In genomic region chr16:87454419-87455179, GRCm38 (mm10) we compare ENCODE assay signal across 8 mouse cellular contexts. TPM values are rescaled to one million over a fixed set of nuclear protein-coding genes. Genes with fewer than 3 reads are reported as not detected.
DNase-seq lines count a peak whose midpoint lies in the region; ATAC-seq lines count a peak whose summit lies in the region.

Usp16 (plus strand) TSS chr16:87454703.

- peak; percentile 94 for DNase-seq in CD4-positive helper T cell, adult 2 months (ENCODE audit: low read depth, low spot score)
- peak; percentile 40 for DNase-seq in fat pad, adult 2 months (ENCODE audit: extremely low read depth, low read depth, low spot score)
- peak; percentile 95 for DNase-seq in kidney, postnatal 10 days
- peak; percentile 82 to 89 for DNase-seq in natural killer cell, adult 2 months (ENCODE audit: low spot score in 2 of 2)

- 9% methylated on average over 45 of the region's 45 CpGs for whole genome bisulfite sequencing in heart, embryonic 13.5 days
- 11% methylated on average over 45 of the region's 45 CpGs for WGBS in liver, embryonic 12.5 days (ENCODE audit: insufficient replicate concordance)
- WGBS in stomach, embryonic 15.5 days = 10% methylated on average over 45 of the region's 45 CpGs

- H3K27me3 ChIP-seq in heart, embryonic 13.5 days (replicated peaks) = no peaks in the 10 kb centered on the region
- no peaks in the 10 kb centered on the region for H3K27me3 ChIP-seq in liver, embryonic 12.5 days (replicated peaks)
- H3K27me3 ChIP-seq in stomach, embryonic 15.5 days (replicated peaks) = no peaks in the 10 kb centered on the region

- peaks cover 6% of the 10 kb centered on the region for H3K4me1 ChIP-seq in brown adipose tissue, adult 24 weeks (ENCODE audit: control insufficient read depth, insufficient read depth, insufficient read length, low read length)
- peaks cover 20% of the 10 kb centered on the region for H3K4me1 ChIP-seq in heart, embryonic 13.5 days
- peaks cover 30% of the 10 kb centered on the region for H3K4me1 ChIP-seq in liver, embryonic 12.5 days
- H3K4me1 ChIP-seq in stomach, embryonic 15.5 days = peaks cover 7% of the 10 kb centered on the region

- H3K36me3 ChIP-seq in heart, embryonic 13.5 days = peaks cover 13% of the 10 kb centered on the region
- H3K36me3 ChIP-seq in liver, embryonic 12.5 days = peaks cover 14% of the 10 kb centered on the region
- H3K36me3 ChIP-seq in stomach, embryonic 15.5 days = no peaks in the 10 kb centered on the region

- peak within 1 kb of the TSS; percentile 89 for H3K4me3 ChIP-seq in brown adipose tissue, adult 24 weeks (ENCODE audit: insufficient read depth, low read depth, low read length)
- peak within 1 kb of the TSS; percentile 89 for H3K4me3 ChIP-seq in heart, embryonic 13.5 days
- peak within 1 kb of the TSS; percentile 91 for H3K4me3 ChIP-seq in liver, embryonic 12.5 days
- H3K4me3 ChIP-seq in stomach, embryonic 15.5 days (replicated peaks) = peak within 1 kb of the TSS; percentile 93

- peak; percentile 92 for ATAC-seq in heart, embryonic 13.5 days (ENCODE audit: extremely low read depth, insufficient number of reproducible peaks, low FRiP score, low TSS enrichment)
- peak; percentile 95 for ATAC-seq in liver, embryonic 12.5 days
- ATAC-seq in stomach, embryonic 15.5 days (ENCODE audit: insufficient read depth, low FRiP score, low read depth) = peak; percentile 95

- H3K27ac ChIP-seq in brown adipose tissue, adult 24 weeks (replicated peaks; ENCODE audit: low read depth, low read length) = peak within 1 kb of the TSS; percentile 80
- peak within 1 kb of the TSS; percentile 85 for H3K27ac ChIP-seq in heart, embryonic 13.5 days (replicated peaks)
- H3K27ac ChIP-seq in liver, embryonic 12.5 days = peak within 1 kb of the TSS; percentile 82
- H3K27ac ChIP-seq in stomach, embryonic 15.5 days = peak within 1 kb of the TSS; percentile 69

- H3K9ac ChIP-seq in heart, embryonic 13.5 days = peak within 1 kb of the TSS; percentile 95
- H3K9ac ChIP-seq in liver, embryonic 12.5 days = peak within 1 kb of the TSS; percentile 93
- peak within 1 kb of the TSS; percentile 80 for H3K9ac ChIP-seq in stomach, embryonic 15.5 days

- no peaks in the 10 kb centered on the region for H3K9me3 ChIP-seq in heart, embryonic 13.5 days
- no peaks in the 10 kb centered on the region for H3K9me3 ChIP-seq in liver, embryonic 12.5 days (replicated peaks)
- no peaks in the 10 kb centered on the region for H3K9me3 ChIP-seq in stomach, embryonic 15.5 days

- H3K4me2 ChIP-seq in heart, embryonic 13.5 days = peak within 1 kb of the TSS; percentile 95
- H3K4me2 ChIP-seq in liver, embryonic 12.5 days = peak within 1 kb of the TSS; percentile 95
- H3K4me2 ChIP-seq in stomach, embryonic 15.5 days = peak within 1 kb of the TSS; percentile 74

RNA-seq across cellular contexts. Expression of gene Usp16, which starts in this region (rescaled TPM):
- polyA plus RNA-seq in brown adipose tissue, adult 24 weeks (2012; ENCODE audit: insufficient read depth, insufficient read length, missing spikeins) = 50.5 and 78.3 TPM in 2 replicates
- polyA plus RNA-seq in heart, embryonic 13.5 days (2015; fragmentation: Nextera tagmentation; extraction: Ambion mirVana) = 30.2 and 37.1 TPM in 2 replicates
- polyA plus RNA-seq in liver, embryonic 12.5 days (2016; fragmentation: Nextera tagmentation; extraction: Ambion mirVana) = 25.2 and 27.2 TPM in 2 replicates
- polyA plus RNA-seq in stomach, embryonic 15.5 days (2015; fragmentation: Nextera tagmentation; extraction: Ambion mirVana) = 41.7 and 42.2 TPM in 2 replicates

Comparison
In these comparisons a context has a peak if more than half of its experiments do, and no peak if none do; other contexts are left out.
1. Peak in every context shown above with its lines: DNase-seq, ATAC-seq, H3K4me3 ChIP-seq and H3K27ac ChIP-seq.
2. DNase-seq: peak in every context shown above with its lines; median percentile 95 in kidney, postnatal 10 days; 94 in CD4-positive helper T cell, adult 2 months; 86 in natural killer cell, adult 2 months; 40 in fat pad, adult 2 months.